Mouse (Mus musculus) ES-E14 (cell line): ENCODE measurements around the gene Unc5c. TPM values are rescaled to one million over a fixed set of nuclear protein-coding genes. Genes with fewer than 3 reads are reported as not detected.

Experiments used
- DNase-seq: peaks from one replicate; pipeline ENCODE4 v3.0.0-alpha.2; 2013; ENCODE audit warnings: low read depth, low spot score
- H3K27ac ChIP-seq: 2 replicates; pipeline ENCODE4 v1.5.1; 2012; ENCODE audit warnings: low read depth, mild to moderate bottlenecking, low read length, moderate library complexity, mixed read lengths; ENCODE audit not compliant: poor library complexity, insufficient read depth, severe bottlenecking
- H3K36me3 ChIP-seq: 2 replicates; pipeline ENCODE4 v1.6.1; 2012; ENCODE audit warnings: mild to moderate bottlenecking, low read length, moderate library complexity, mixed read lengths; ENCODE audit not compliant: control insufficient read depth, poor library complexity, insufficient read depth, severe bottlenecking
- H3K4me1 ChIP-seq, 2 experiments: fragments of 150-350 bp in 1 of 2; sonication (generic) in 1 of 2; 2 replicates each; pipeline ENCODE4 v1.6.1; 2012; ENCODE audit warnings: low read length in 2 of 2, mild to moderate bottlenecking in 1 of 2, mixed read lengths in 1 of 2; ENCODE audit not compliant: control insufficient read depth in 2 of 2, insufficient read depth in 2 of 2, poor library complexity in 1 of 2
- H3K4me3 ChIP-seq, 2 experiments: fragments of 150-350 bp in 1 of 2; sonication (generic) in 1 of 2; 2 replicates each; pipeline ENCODE4 v1.5.1; 2012; ENCODE audit warnings: low read length in 2 of 2, low read depth in 1 of 2, mild to moderate bottlenecking in 1 of 2, mixed read lengths in 1 of 2; ENCODE audit not compliant: insufficient read depth in 1 of 2, poor library complexity in 1 of 2, severe bottlenecking in 1 of 2
- H3K9ac ChIP-seq: 2 replicates; pipeline ENCODE4 v1.6.1; 2012; ENCODE audit warnings: low read depth, mild to moderate bottlenecking, low read length, mixed read lengths; ENCODE audit not compliant: poor library complexity, insufficient read depth, severe bottlenecking
- H3K9me3 ChIP-seq: fragments of 150-350 bp; sonication (generic); 2 replicates; pipeline ENCODE4 v1.6.1; 2012; ENCODE audit warnings: low read depth, mild to moderate bottlenecking, low read length; ENCODE audit not compliant: control insufficient read depth, insufficient read depth
- CHD2 ChIP-seq: IDR thresholded peaks from 2 replicates; pipeline ENCODE4 v1.6.1; 2014; ENCODE audit warnings: mild to moderate bottlenecking, low read depth, low read length, inconsistent platforms
- HCFC1 ChIP-seq: IDR thresholded peaks from 2 replicates; pipeline ENCODE4 v1.6.1; 2012; ENCODE audit warnings: low read length, inconsistent platforms, borderline replicate concordance; ENCODE audit not compliant: insufficient read depth
- MAFK ChIP-seq: IDR thresholded peaks from 2 replicates; pipeline ENCODE4 v1.6.1; 2014; ENCODE audit warnings: mild to moderate bottlenecking, low read depth, low read length, inconsistent platforms; ENCODE audit not compliant: insufficient read depth
- ZC3H11A ChIP-seq: IDR thresholded peaks from 2 replicates; pipeline ENCODE4 v1.6.1; 2012; ENCODE audit warnings: low read depth, mild to moderate bottlenecking, inconsistent platforms, low read length, borderline replicate concordance
- ZNF384 ChIP-seq: IDR thresholded peaks from 2 replicates; pipeline ENCODE4 v1.6.1; 2012; ENCODE audit warnings: low read depth, low read length, inconsistent platforms
- in situ Hi-C, 2 experiments: fragments of 600-800 bp; cut with MboI; formaldehyde crosslinking; loops; one replicate each; pipeline ENCODE4 v1.15.1; 2025; ENCODE audit warnings: low sequenced_read_pairs in 2 of 2, inconsistent platforms in 1 of 2; ENCODE audit not compliant: unreplicated experiment in 2 of 2
- total RNA-seq: library from RNA; depleted of rRNA; stranded (reverse); fragments of 300-350 nt; gene quantifications from 2 replicates; pipeline ENCODE4 v1.2.3, GENCODE M21; 2012

Unc5c gene
- total RNA-seq, 1 experiment, result 0.67 TPM

- no peak overlapping the region for H3K9ac ChIP-seq
- H3K27ac ChIP-seq, result no peak overlapping the region
- H3K36me3 ChIP-seq, result no peaks in the 10 kb centered on the region
- no peak overlapping the region for H3K4me3 ChIP-seq
- H3K4me1 ChIP-seq, result no peaks in the 10 kb centered on the region
- in situ Hi-C loops, result no loop called here
- no peak for TF ChIP-seq CHD2
- no peak for TF ChIP-seq ZC3H11A
- TF ChIP-seq HCFC1, result no peak
- TF ChIP-seq MAFK, result no peak
- no peak for TF ChIP-seq ZNF384
- H3K9me3 ChIP-seq, result no peaks in the 10 kb centered on the region
- DNase-seq, result no peak
Measured at GRCm38 (mm10) chr3:141621496-141621895, 156.5 kb downstream of the Unc5c start.

GRCm38 (mm10) chr3:141626935-141627638 lies 162.1 kb downstream of the Unc5c start:
- H3K27ac ChIP-seq, result no peak overlapping the region
- no peaks in the 10 kb centered on the region for H3K9me3 ChIP-seq
- DNase-seq, result no peak
- no peak overlapping the region for H3K4me3 ChIP-seq
- no peak for TF ChIP-seq HCFC1
- no peak for TF ChIP-seq CHD2
- no peak for TF ChIP-seq ZNF384
- no peak for TF ChIP-seq ZC3H11A
- TF ChIP-seq MAFK, result no peak
- no peaks in the 10 kb centered on the region for H3K36me3 ChIP-seq
- in situ Hi-C loops, result no loop called here
- H3K9ac ChIP-seq, result no peak overlapping the region
- no peaks in the 10 kb centered on the region for H3K4me1 ChIP-seq

- Histone ChIP-seq H3K9ac (no peak overlapping the region), H3K4me1 (no peaks in the 10 kb centered on the region), H3K9me3 (no peaks in the 10 kb centered on the region), H3K27ac (no peak overlapping the region), H3K36me3 (no peaks in the 10 kb centered on the region), H3K4me3 (no peak overlapping the region)
- in situ Hi-C loops, result no loop called here
- no peak for TF ChIP-seq ZC3H11A
- TF ChIP-seq HCFC1, result no peak
- no peak for TF ChIP-seq MAFK
- no peak for TF ChIP-seq CHD2
- no peak for TF ChIP-seq ZNF384
- DNase-seq, result no peak
Measured at GRCm38 (mm10) chr3:141627639-141627977, 162.6 kb downstream of the Unc5c start.

GRCm38 (mm10) chr3:141629431-141629830 lies 164.4 kb downstream of the Unc5c start:
- no peaks in the 10 kb centered on the region for H3K9me3 ChIP-seq
- no peak for DNase-seq
- H3K4me3 ChIP-seq, result no peak overlapping the region
- no peak overlapping the region for H3K9ac ChIP-seq
- H3K4me1 ChIP-seq, result no peaks in the 10 kb centered on the region
- TF ChIP-seq ZC3H11A, result no peak
- no peak for TF ChIP-seq HCFC1
- TF ChIP-seq ZNF384, result no peak
- TF ChIP-seq MAFK, result no peak
- no peak for TF ChIP-seq CHD2
- no peaks in the 10 kb centered on the region for H3K36me3 ChIP-seq
- in situ Hi-C loops, result no loop called here
- H3K27ac ChIP-seq, result no peak overlapping the region

DNA sequence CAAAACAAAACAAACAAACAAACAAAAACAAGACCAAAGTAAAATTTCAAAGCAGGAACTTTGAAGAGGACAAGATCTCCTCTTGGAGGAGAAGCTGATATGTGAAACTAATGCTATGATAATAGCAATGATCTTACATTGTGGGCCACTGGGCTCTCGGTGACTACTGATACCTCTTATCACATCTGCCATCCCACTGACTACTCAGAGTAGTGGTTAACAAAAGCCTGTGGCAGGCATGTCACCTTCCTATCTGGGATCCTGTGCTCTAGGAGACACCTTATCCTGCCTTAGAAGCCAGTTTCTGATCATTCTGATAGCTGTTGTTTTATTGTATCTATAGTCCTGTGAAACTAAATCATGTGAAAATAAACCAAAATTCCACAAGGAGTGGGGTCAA lies 172.9 kb downstream of the Unc5c start:
- Histone ChIP-seq H3K36me3 (no peaks in the 10 kb centered on the region), H3K4me3 (no peak overlapping the region), H3K4me1 (no peaks in the 10 kb centered on the region), H3K9ac (no peak overlapping the region), H3K9me3 (no peaks in the 10 kb centered on the region), H3K27ac (no peak overlapping the region)
- no peak for DNase-seq
- TF ChIP-seq ZNF384 (no peak), ZC3H11A (no peak), CHD2 (no peak), MAFK (no peak), HCFC1 (no peak)
- in situ Hi-C loops, result no loop called here
